Mouse (Mus musculus): ENCODE data around the gene Auts2. TPM values are rescaled to one million over a fixed set of nuclear protein-coding genes. Genes with fewer than 3 reads are reported as not detected.
A peak's percentile ranks its signal among the peaks of the same experiment; 100 is the strongest.

Gene Auts2
- polyA plus RNA-seq, 1 experiment from 2014 or later = 70.9 TPM

DNA sequence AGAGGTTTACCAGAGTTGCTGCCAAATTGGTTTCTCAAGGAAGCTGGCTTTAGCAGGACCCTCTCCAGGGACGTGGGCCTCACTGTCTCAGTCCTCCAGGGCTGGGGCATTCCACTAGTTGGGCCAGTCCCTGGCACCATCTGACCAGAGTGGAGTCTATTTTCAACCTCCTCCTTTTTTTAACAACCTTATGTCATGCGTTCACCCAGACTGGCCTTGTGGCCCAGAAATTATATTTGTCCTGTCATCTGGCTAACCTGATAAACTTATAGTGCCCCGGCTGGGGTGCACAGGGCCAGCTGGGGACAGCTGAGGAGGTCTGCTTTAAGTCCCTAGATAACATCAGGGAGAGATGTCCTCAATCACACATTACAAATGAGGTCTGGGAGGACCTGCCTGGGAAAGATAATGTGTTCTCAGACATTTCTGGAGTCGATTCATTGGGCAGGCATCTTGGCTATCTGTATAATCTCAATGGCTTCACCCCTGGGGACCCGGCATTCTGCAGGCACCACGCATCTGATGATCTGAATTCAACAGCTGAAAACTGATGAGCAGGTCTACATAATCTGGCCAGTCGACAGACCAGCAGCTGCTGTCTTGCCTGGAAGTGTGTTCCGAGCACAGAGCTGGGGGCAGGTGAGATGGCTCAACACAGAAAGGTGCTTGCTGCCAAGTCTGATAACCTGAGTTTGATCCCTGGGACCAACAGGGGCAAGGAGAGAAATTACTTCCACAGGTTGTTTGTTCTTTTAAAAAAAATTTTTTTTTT lies 984.6 kb downstream of the Auts2 start:
- Histone ChIP-seq H3K4me1 (peaks cover 24% of the 10 kb centered on the region), H3K4me2 (no peak overlapping the region)
- 42% methylated on average over 8 of the region's 8 CpGs for WGBS

DNA sequence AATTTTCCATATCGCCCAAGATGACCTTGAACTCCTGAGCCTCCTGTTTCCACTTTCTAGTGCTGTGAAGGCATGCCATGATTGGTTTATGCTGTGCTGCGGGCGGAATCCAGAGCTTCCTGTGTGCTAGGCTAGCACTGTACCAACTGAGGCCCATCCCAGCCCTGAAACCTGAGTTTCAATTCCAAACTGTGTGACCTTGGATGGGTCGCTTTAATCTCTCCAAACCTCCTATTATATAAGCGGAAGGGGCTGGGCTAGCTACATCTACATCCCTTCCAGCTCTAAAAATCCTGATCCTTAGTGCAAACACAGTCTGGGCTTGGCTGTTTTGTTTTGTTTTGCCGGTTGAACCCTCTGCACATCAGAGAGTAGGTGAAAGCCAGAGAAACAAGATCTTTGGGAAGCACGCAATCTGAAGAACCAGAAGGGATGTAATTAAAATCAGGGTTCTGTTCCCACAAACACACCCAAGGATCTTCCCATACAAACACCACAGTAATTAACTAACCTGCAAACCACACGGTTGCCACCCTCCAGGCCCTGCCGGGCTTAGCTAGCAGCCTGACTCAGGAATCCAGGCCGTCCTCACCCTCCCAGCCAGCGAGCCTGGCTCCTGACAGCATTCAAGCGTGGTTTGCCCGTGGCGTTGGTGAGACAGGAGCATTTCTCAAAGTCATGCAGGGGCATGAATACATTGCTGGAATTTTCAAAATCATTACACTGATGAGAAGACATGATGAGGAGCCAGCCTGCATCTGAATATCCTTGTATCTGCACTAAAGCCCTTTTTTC lies 985.4 kb downstream of the Auts2 start:
- Histone ChIP-seq H3K4me1 (peaks cover 29% of the 10 kb centered on the region), H3K27ac (0 out of 2 replicates have a peak overlapping the region, but pooled peaks have one; percentile 1), H3K36me3 (replicated peaks) (no peaks in the 10 kb centered on the region), H3K4me3 (no peak overlapping the region), H3K27me3 (replicated peaks) (no peaks in the 10 kb centered on the region), H3K4me2 (no peak overlapping the region), H3K9ac (no peak overlapping the region), H3K9me3 (no peaks in the 10 kb centered on the region)
- no peak for ATAC-seq (replicated peaks)
- WGBS = 48% methylated on average over 14 of the region's 14 CpGs

More for the DNA sequence above, 984.6 kb downstream of the Auts2 start:
- Histone ChIP-seq H3K36me3 (replicated peaks) (no peaks in the 10 kb centered on the region), H3K9me3 (no peaks in the 10 kb centered on the region), H3K4me3 (no peak overlapping the region), H3K27ac (no peak overlapping the region), H3K27me3 (replicated peaks) (no peaks in the 10 kb centered on the region), H3K9ac (no peak overlapping the region)
- no peak for ATAC-seq (replicated peaks)

DNA sequence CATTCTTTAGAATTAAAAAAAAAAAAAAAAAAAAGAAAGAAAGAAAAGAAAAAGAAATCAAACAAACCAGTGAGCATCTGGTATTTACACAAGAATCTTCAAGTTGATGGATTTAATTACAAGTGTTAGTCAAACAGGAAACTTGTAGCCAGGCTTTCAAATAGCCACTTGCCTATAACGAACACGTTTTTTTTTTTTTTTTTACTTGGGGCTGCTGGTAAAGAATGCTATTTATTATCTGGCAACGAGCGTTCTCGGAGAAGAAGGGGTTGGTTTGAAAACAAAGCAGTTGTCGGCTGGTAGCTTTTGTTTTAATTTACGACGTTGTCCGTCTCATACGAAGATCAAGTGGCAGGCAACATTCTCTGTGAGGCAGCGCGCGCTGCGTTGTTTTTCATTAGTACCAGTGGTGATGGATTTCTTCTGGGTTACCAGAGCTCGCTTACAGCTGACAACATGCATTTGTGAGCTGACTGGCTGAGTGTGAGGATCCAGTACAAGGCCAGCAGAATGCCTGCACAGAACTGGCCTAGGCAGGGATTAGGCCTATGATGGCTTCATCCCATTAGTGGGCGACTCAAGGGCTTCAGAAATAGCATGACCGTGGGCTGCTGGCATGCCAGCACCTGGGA lies 994.1 kb downstream of the Auts2 start:
- 36% methylated on average over 17 of the region's 17 CpGs for WGBS
- Histone ChIP-seq H3K9ac (no peak overlapping the region), H3K27ac (peak overlapping the region; percentile 57; the same call in 1 of the 2 replicates), H3K36me3 (replicated peaks) (no peaks in the 10 kb centered on the region), H3K4me2 (no peak overlapping the region), H3K9me3 (no peaks in the 10 kb centered on the region), H3K27me3 (replicated peaks) (no peaks in the 10 kb centered on the region), H3K4me3 (no peak overlapping the region), H3K4me1 (peaks cover 24% of the 10 kb centered on the region; the same call in 1 of the 2 replicates)
- no peak for ATAC-seq (replicated peaks)

DNA sequence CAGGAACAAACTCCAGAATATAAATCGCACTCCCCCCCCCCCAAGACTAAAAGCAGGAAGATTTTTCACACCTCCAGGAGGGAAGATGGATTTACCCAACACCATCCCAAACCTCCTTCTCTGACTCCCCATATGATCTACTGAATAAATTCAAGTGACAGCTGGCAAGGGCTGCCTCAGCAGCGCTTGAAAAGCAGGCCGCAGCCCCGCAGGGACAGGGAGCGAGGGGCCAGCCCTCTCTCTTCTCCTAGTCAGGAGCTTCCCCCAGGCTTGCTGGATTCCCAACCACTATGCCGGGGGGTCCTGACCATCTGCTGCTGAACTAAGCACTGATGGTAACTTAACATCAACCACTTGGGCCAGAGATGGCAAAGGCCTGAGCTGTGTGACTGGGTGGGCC lies 995.2 kb downstream of the Auts2 start:
- WGBS = 30% methylated on average over 6 of the region's 6 CpGs
- no peaks in the 10 kb centered on the region for H3K9me3 ChIP-seq
- H3K4me1 ChIP-seq = peaks cover 19% of the 10 kb centered on the region; the same call in 1 of the 2 replicates
- no peak overlapping the region for H3K4me3 ChIP-seq
- no peak overlapping the region for H3K4me2 ChIP-seq
- H3K9ac ChIP-seq = no peak overlapping the region
- no peak overlapping the region for H3K27ac ChIP-seq
- no peaks in the 10 kb centered on the region for H3K27me3 ChIP-seq (replicated peaks)
- ATAC-seq (replicated peaks) = 0 out of 2 replicates have a peak, but pooled peaks have one; percentile 39
- H3K36me3 ChIP-seq (replicated peaks) = no peaks in the 10 kb centered on the region

DNA sequence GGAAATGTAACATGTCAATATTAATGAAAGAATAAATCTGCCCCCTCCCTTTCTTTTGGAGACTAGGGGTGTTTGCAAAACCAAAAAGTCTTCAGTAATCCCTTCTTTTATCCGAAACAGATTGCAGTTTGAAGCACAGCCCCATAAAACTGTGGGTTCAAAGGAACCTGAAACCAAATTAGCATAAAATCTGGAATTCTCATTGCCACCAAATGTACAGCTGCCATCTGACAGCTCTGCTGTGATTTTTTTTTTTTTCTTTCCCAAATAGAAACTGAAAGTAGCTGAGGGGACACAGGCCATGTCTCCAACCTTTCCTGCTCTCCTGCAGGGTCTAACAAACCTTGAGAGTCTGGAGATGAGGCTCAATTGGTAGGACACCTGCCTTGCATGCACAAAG lies 996.7 kb downstream of the Auts2 start:
- H3K4me2 ChIP-seq = no peak overlapping the region
- WGBS = 34% methylated on average over 1 of the region's 1 CpGs
- H3K4me3 ChIP-seq = no peak overlapping the region
- H3K4me1 ChIP-seq = peaks cover 19% of the 10 kb centered on the region; the same call in 1 of the 2 replicates
- no peaks in the 10 kb centered on the region for H3K27me3 ChIP-seq (replicated peaks)
- no peak overlapping the region for H3K27ac ChIP-seq
- no peak for ATAC-seq (replicated peaks)
- H3K9me3 ChIP-seq = no peaks in the 10 kb centered on the region
- H3K36me3 ChIP-seq (replicated peaks) = no peaks in the 10 kb centered on the region
- no peak overlapping the region for H3K9ac ChIP-seq

DNA sequence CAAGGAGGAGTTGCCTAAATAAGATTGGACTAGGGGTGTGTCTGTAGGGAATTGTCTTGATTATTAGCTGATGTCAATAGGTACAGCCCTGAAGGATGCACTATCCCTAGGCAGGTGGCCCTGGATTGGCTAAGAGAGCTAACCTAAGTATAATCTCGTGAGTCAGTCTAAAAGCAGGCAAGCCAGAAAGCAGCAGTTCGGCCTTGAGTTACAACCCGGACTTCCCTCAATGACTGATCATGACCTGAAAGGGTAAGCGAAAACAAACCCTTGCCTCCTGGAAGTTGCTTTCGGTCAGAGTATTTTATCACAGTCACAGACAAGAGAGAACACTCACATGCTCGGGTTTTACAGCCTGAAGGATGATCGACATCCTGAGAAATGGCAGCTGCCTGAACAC lies 998.8 kb downstream of the Auts2 start:
- Histone ChIP-seq H3K9me3 (no peaks in the 10 kb centered on the region), H3K4me2 (no peak overlapping the region), H3K36me3 (replicated peaks) (no peaks in the 10 kb centered on the region), H3K4me3 (no peak overlapping the region), H3K9ac (no peak overlapping the region), H3K27me3 (replicated peaks) (no peaks in the 10 kb centered on the region), H3K4me1 (peaks cover 18% of the 10 kb centered on the region; the same call in 1 of the 2 replicates), H3K27ac (no peak overlapping the region)
- 96% methylated on average over 7 of the region's 7 CpGs for WGBS
- ATAC-seq (replicated peaks) = no peak

DNA sequence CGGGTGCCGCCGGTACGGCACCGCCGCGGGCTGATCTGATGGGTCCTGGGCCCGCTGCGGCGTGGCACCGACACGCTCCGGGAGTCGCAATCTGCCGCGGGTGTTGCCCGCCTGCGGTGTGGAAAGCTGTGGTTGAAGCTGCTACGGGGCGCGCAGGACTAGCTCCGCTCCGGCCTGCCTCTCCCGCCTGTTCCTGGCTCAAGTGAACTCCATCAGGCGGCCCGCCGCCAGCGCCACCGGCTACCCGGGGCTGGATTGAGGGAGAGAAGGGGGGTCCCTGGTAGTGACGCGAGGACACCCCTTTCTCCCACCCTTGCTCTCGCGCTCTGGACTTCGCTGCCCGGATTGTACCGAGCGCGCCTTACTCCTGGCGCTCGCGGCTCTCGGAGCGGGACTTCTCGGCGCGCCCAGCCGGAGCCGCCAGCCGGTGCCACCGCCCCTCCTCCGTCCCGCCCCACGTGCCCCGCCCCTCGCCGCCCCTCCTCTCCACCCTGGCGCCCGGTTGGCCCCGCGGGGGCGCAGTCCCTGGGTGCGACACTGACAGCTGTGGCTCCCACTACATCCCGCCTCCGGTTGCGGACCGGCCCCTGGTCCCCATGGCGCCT lies 1004.7 kb downstream of the Auts2 start:
- H3K9me3 ChIP-seq = no peaks in the 10 kb centered on the region
- H3K36me3 ChIP-seq (replicated peaks) = no peaks in the 10 kb centered on the region
- peak overlapping the region; percentile 82 for H3K4me2 ChIP-seq
- WGBS = under 1% methylated on average over 66 of the region's 68 CpGs
- ATAC-seq (replicated peaks) = peak; percentile 84
- H3K27ac ChIP-seq = peak overlapping the region; percentile 96
- H3K9ac ChIP-seq = peak overlapping the region; percentile 81
- peaks cover 25% of the 10 kb centered on the region for H3K4me1 ChIP-seq
- H3K27me3 ChIP-seq (replicated peaks) = no peaks in the 10 kb centered on the region
- H3K4me3 ChIP-seq = peak overlapping the region; percentile 69

DNA sequence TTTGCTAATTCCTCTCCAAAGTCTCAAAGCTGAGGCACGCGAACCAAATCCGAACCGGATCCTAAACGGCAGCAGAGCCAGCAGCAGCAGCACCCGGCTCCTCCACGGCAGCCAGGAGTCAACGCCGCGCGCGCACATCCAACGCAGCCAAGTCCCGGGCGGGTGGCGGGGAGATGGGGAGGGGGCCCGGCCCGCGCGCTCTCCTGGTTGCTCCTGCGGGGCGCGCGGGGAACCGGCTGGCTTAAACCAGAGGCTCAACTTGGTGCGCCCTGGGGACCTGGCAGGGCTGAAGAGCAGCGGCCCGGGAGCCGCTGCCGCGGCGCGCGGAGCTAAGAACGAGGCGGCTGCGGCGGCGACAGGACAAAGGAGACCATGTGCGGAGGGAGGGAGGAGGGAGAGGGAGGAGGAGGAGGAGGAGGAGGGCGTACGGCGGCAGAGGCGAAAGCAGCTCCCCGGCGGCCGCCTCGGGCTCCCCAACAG lies 1005.3 kb downstream of the Auts2 start:
- H3K4me3 ChIP-seq = peak overlapping the region; percentile 69
- H3K9me3 ChIP-seq = no peaks in the 10 kb centered on the region
- ATAC-seq (replicated peaks) = peak; percentile 81
- H3K36me3 ChIP-seq (replicated peaks) = no peaks in the 10 kb centered on the region
- H3K27ac ChIP-seq = peak overlapping the region; percentile 96
- peak overlapping the region; percentile 81 for H3K9ac ChIP-seq
- no peaks in the 10 kb centered on the region for H3K27me3 ChIP-seq (replicated peaks)
- H3K4me1 ChIP-seq = peaks cover 30% of the 10 kb centered on the region
- H3K4me2 ChIP-seq = peak overlapping the region; percentile 82
- under 1% methylated on average over 47 of the region's 48 CpGs for WGBS

DNA sequence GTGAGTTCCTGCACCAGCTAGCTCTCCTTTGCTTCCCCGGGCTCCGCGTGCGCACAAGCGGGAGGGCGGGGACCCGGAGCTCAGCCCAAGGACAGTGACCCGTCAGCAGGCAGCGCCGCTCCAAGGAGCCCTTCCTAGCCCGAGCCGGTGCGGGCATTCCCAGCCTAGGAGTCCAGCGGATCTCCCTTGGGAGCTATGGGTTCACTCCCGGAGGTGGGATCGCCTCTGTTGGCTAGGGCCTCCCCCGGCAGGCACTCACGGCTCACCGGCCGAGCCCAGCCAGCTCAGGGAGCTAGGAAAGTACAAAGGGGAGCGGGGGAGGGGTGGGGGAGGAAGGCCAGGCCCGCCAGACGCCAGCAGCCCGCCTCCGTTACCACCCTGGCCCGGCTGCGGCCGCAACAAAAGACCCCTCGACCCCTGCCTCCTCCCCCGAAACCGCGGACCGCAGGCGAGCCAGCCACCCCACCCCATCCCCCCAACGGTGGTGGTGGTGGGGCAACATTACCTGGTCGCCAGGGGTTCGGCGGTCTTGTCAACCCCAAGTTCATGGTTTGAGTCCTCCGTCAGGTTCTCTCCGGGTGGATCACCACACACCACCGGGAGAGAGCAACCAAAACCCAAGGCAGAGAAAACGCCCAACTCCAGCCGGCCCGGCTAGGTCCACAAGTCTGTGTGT lies 1005.9 kb downstream of the Auts2 start:
- Histone ChIP-seq H3K9ac (peak overlapping the region; percentile 81), H3K4me1 (peaks cover 34% of the 10 kb centered on the region), H3K9me3 (no peaks in the 10 kb centered on the region), H3K27me3 (replicated peaks) (no peaks in the 10 kb centered on the region), H3K4me2 (peak overlapping the region; percentile 82), H3K27ac (peak overlapping the region; percentile 96), H3K4me3 (peak overlapping the region; percentile 69), H3K36me3 (replicated peaks) (no peaks in the 10 kb centered on the region)
- ATAC-seq (replicated peaks) = peak; percentile 59
- under 1% methylated on average over 44 of the region's 44 CpGs for WGBS

DNA sequence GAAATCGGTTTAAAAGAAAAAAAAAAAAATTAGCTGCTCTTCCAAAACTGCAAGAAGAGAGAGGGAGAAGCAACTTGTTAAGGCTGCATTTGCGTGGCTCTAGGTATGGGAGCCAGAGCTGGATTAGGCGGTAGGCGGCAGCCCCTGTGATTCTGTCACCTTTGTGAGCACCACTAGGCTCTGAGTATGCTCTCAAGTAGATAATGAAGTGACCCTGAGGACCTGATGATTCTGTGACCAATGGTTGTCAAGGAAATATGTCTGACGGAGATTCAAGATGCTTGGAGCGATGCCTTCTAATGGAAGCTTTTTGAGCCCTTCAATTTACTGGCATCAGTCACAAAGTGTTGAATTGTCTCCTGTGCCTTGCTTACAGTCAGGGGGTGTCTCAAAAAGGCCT lies 1007.4 kb downstream of the Auts2 start:
- Histone ChIP-seq H3K4me3 (peak overlapping the region; percentile 69), H3K9ac (peak overlapping the region; percentile 81), H3K27ac (peak overlapping the region; percentile 96), H3K4me2 (peak overlapping the region; percentile 82), H3K27me3 (replicated peaks) (no peaks in the 10 kb centered on the region), H3K36me3 (replicated peaks) (no peaks in the 10 kb centered on the region), H3K4me1 (peaks cover 49% of the 10 kb centered on the region), H3K9me3 (no peaks in the 10 kb centered on the region)
- 11% methylated on average over 6 of the region's 6 CpGs for WGBS
- no peak for ATAC-seq (replicated peaks)

DNA sequence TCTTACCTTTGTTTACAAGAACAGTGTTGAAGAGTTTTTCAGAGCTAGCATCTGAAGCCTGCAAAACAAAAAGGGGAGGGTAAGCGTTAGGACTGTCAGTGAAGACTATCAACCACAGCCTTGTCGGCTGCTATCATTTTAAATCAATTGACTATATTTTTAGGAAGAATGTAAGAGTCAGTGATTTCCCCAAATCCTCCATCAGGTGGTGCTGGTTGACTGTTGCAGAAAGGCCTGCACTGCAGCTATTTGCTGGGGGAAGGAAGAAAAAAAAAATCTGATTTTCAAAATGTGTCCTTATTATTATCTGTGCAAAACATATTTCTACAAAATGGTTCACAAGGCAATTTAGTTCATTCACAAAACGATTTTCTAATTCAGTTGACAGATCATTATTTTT lies 1009.3 kb downstream of the Auts2 start:
- 14% methylated on average over 3 of the region's 3 CpGs for WGBS
- Histone ChIP-seq H3K4me3 (peak overlapping the region; percentile 31), H3K9me3 (no peaks in the 10 kb centered on the region), H3K4me1 (peaks cover 68% of the 10 kb centered on the region), H3K9ac (peak overlapping the region; percentile 38), H3K36me3 (replicated peaks) (no peaks in the 10 kb centered on the region), H3K27ac (0 out of 2 replicates have a peak overlapping the region, but pooled peaks have one; percentile 43), H3K4me2 (peak overlapping the region; percentile 47), H3K27me3 (replicated peaks) (no peaks in the 10 kb centered on the region)
- ATAC-seq (replicated peaks) = no peak
